Mouse (Mus musculus): Measurements from ENCODE around the gene Mapk14. TPM values are rescaled to one million over a fixed set of nuclear protein-coding genes. Genes with fewer than 3 reads are reported as not detected.
"Not testable (repeated sequence)": the region's sequence is repeated elsewhere in the genome, so short reads cannot be mapped to it uniquely, and the experiment has no call there.

Gene Mapk14
- polyA plus RNA-seq, 1 experiment: 92.2 TPM

- Histone ChIP-seq H3K36me3 (ENCODE audit: control insufficient read depth, insufficient read depth, low read length) (peaks cover 11% of the 10 kb centered on the region; the same call in 1 of the 2 replicates), H3K27me3 (replicated peaks; ENCODE audit: control insufficient read depth, insufficient read depth, low read length) (no peaks in the 10 kb centered on the region), H3K4me1 (ENCODE audit: control insufficient read depth, insufficient read depth, low read length) (peaks cover 20% of the 10 kb centered on the region), H3K27ac (ENCODE audit: insufficient read depth, low read depth, low read length) (no peak overlapping the region), H3K4me3 (ENCODE audit: insufficient read depth, low read depth, low read length) (no peak overlapping the region)
- no peak for TF ChIP-seq CTCF (conservative IDR thresholded peaks at IDR 0.05; ENCODE audit: insufficient read depth, insufficient read length, low read depth, low read length)
- no peak for TF ChIP-seq POLR2A (IDR thresholded peaks at IDR 0.05; ENCODE audit: low read depth, low read length)
- 52% methylated on average over 7 of the region's 7 CpGs for WGBS
- no peak for DNase-seq
Measured at GRCm38 (mm10) chr17:28715832-28716548, 24.9 kb downstream of the Mapk14 start.

DNA sequence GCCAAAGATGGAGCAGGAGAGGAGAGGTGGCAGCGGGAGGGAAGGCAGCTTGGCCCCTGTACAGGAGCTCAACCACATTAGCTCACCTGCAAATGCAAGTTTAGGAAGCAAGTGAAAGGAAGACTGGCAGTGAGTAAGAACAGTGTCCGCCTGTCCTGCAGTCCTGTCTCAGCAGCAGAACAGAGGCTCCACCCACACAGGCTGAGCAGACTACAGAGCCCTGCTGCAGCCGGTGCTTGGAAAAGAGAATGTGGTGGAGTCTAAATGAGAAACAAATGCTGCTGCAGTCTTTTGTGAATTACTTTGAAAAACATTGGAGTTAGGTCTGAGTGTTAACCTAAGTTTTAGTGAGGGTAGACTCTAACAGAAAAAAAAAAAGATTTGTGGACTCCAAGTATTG is 26.4 kb downstream of the Mapk14 start:
- no peak for TF ChIP-seq POLR2A (IDR thresholded peaks at IDR 0.05; ENCODE audit: low read depth, low read length)
- no peak for TF ChIP-seq CTCF (conservative IDR thresholded peaks at IDR 0.05; ENCODE audit: insufficient read depth, insufficient read length, low read depth, low read length)
- peaks cover 11% of the 10 kb centered on the region; the same call in 1 of the 2 replicates for H3K36me3 ChIP-seq (ENCODE audit: control insufficient read depth, insufficient read depth, low read length)
- H3K27me3 ChIP-seq (replicated peaks; ENCODE audit: control insufficient read depth, insufficient read depth, low read length): no peaks in the 10 kb centered on the region
- 72% methylated on average over 3 of the region's 3 CpGs for WGBS
- no peak overlapping the region for H3K27ac ChIP-seq (ENCODE audit: insufficient read depth, low read depth, low read length)
- no peak for DNase-seq
- peaks cover 9% of the 10 kb centered on the region for H3K4me1 ChIP-seq (ENCODE audit: control insufficient read depth, insufficient read depth, low read length)
- H3K4me3 ChIP-seq (ENCODE audit: insufficient read depth, low read depth, low read length): no peak overlapping the region

- H3K4me1 ChIP-seq (ENCODE audit: control insufficient read depth, insufficient read depth, low read length): no peaks in the 10 kb centered on the region
- 89% methylated on average over 4 of the region's 4 CpGs for WGBS
- no peak within 1 kb of the TSS for H3K4me3 ChIP-seq (ENCODE audit: insufficient read depth, low read depth, low read length)
- peaks cover 16% of the 10 kb centered on the region for H3K36me3 ChIP-seq (ENCODE audit: control insufficient read depth, insufficient read depth, low read length)
- DNase-seq: no peak
- no peaks in the 10 kb centered on the region for H3K27me3 ChIP-seq (replicated peaks; ENCODE audit: control insufficient read depth, insufficient read depth, low read length)
- TF ChIP-seq CTCF (conservative IDR thresholded peaks at IDR 0.05; ENCODE audit: insufficient read depth, insufficient read length, low read depth, low read length) (no peak), POLR2A (IDR thresholded peaks at IDR 0.05; ENCODE audit: low read depth, low read length) (no peak)
- H3K27ac ChIP-seq (ENCODE audit: insufficient read depth, low read depth, low read length): no peak within 1 kb of the TSS
Measured at GRCm38 (mm10) chr17:28725783-28726182, 34.7 kb downstream of the Mapk14 start, which contains the start of gene AC170998.1. TSS of gene AC170998.1 (plus strand) at chr17:28726083.

DNA sequence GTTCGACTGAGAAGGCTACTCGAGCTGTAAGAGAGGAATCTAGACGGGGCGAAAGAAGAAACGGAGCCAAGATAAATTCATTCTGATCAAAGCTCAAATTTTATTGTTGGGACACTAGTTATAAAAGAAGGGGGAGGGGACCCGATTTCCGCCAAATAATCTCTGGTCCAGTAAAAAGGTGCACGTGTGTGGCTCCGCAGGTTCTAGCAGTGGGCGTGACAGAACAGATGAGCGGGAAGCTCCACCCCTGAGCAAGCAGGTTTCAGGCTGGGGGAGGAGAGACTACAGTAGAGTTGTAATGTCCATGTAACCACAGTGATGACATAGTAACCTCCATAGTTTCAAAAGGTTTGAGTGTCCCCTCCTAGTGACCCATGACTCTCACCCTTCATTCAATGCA is 36.4 kb downstream of the Mapk14 start:
- H3K27ac ChIP-seq (ENCODE audit: insufficient read depth, low read depth, low read length); H3K27me3 ChIP-seq (replicated peaks; ENCODE audit: control insufficient read depth, insufficient read depth, low read length); H3K4me1 ChIP-seq (ENCODE audit: control insufficient read depth, insufficient read depth, low read length); H3K4me3 ChIP-seq (ENCODE audit: insufficient read depth, low read depth, low read length): not testable (repeated sequence)
- H3K36me3 ChIP-seq (ENCODE audit: control insufficient read depth, insufficient read depth, low read length): peaks cover 16% of the 10 kb centered on the region
- WGBS: 81% methylated on average over 11 of the region's 11 CpGs
- DNase-seq: peak; percentile 70

DNA sequence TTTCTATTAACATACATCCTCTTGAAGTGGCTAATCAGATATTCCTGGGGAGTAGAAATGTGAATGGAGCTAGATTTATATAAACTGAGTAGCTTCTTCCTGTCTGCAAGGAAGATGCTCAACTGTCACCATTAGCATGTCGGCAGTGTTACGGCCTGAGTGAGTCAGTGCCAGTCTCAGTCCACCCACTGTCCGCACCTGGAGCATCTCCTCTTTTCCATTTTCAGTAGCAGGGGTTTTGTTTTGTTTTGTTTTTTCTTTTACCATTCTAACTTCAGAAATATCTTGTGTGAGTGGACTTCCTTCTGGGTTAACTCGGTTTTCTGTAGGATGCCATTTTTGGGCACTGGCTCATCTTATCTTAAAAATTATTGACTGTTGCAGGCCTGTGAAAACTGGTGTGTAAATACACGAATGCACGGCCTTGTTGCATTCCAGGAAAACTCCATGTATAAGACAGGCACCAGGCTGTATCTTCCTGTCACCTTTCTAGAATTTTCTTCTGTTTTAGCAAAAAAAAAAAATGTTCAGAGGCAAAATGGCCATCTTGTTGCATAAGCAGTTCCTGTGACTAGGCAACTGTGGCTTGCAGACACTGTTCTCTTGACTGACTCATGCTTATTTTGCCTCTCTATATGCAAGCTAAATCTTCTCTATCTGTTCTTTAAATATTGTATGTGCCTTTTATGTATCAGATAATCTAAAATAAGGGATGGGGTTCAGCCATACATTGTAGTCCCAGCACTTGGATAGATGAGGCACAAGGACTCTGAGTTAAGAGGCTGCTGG is 44.4 kb downstream of the Mapk14 start:
- Histone ChIP-seq H3K4me1 (ENCODE audit: control insufficient read depth, insufficient read depth, low read length) (no peaks in the 10 kb centered on the region), H3K27me3 (replicated peaks; ENCODE audit: control insufficient read depth, insufficient read depth, low read length) (no peaks in the 10 kb centered on the region), H3K36me3 (ENCODE audit: control insufficient read depth, insufficient read depth, low read length) (no peaks in the 10 kb centered on the region), H3K27ac (ENCODE audit: insufficient read depth, low read depth, low read length) (no peak overlapping the region), H3K4me3 (ENCODE audit: insufficient read depth, low read depth, low read length) (no peak overlapping the region)
- no peak for DNase-seq
- WGBS: 90% methylated on average over 6 of the region's 6 CpGs
- TF ChIP-seq CTCF (conservative IDR thresholded peaks at IDR 0.05; ENCODE audit: insufficient read depth, insufficient read length, low read depth, low read length) (no peak), POLR2A (IDR thresholded peaks at IDR 0.05; ENCODE audit: low read depth, low read length) (no peak)

GRCm38 (mm10) chr17:28736486-28736885 is 45.4 kb downstream of the Mapk14 start:
- Histone ChIP-seq H3K4me1 (ENCODE audit: control insufficient read depth, insufficient read depth, low read length) (no peaks in the 10 kb centered on the region), H3K27ac (ENCODE audit: insufficient read depth, low read depth, low read length) (no peak overlapping the region), H3K4me3 (ENCODE audit: insufficient read depth, low read depth, low read length) (no peak overlapping the region), H3K36me3 (ENCODE audit: control insufficient read depth, insufficient read depth, low read length) (no peaks in the 10 kb centered on the region), H3K27me3 (replicated peaks; ENCODE audit: control insufficient read depth, insufficient read depth, low read length) (no peaks in the 10 kb centered on the region)
- no peak for DNase-seq
- no peak for TF ChIP-seq CTCF (conservative IDR thresholded peaks at IDR 0.05; ENCODE audit: insufficient read depth, insufficient read length, low read depth, low read length)
- no peak for TF ChIP-seq POLR2A (IDR thresholded peaks at IDR 0.05; ENCODE audit: low read depth, low read length)
- 80% methylated on average over 4 of the region's 4 CpGs for WGBS

DNA sequence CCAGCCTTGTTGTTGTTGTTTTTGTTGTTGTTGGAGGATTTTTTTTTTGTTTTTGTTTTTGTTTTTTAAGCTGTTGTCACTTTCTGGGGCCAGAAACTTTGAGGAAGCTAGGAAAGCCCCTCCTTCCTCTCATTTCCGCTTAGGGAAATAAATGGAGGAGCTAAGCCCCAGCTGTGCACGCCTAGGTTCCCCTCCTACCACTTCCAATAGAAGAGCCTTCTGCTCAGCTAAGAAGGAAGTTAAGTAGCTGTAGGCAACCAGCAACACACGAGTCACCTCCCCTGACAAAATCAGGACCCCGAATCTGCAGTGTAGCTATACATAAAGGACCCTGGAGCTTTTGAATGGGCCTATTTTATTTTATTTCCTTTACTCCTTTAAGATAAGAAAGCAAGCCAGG is 46.8 kb downstream of the Mapk14 start:
- no peak overlapping the region for H3K4me3 ChIP-seq (ENCODE audit: insufficient read depth, low read depth, low read length)
- H3K27me3 ChIP-seq (replicated peaks; ENCODE audit: control insufficient read depth, insufficient read depth, low read length): no peaks in the 10 kb centered on the region
- H3K4me1 ChIP-seq (ENCODE audit: control insufficient read depth, insufficient read depth, low read length): peaks cover 5% of the 10 kb centered on the region
- TF ChIP-seq POLR2A (IDR thresholded peaks at IDR 0.05; ENCODE audit: low read depth, low read length) (no peak), CTCF (conservative IDR thresholded peaks at IDR 0.05; ENCODE audit: insufficient read depth, insufficient read length, low read depth, low read length) (no peak)
- H3K27ac ChIP-seq (ENCODE audit: insufficient read depth, low read depth, low read length): no peak overlapping the region
- H3K36me3 ChIP-seq (ENCODE audit: control insufficient read depth, insufficient read depth, low read length): no peaks in the 10 kb centered on the region
- 90% methylated on average over 4 of the region's 4 CpGs for WGBS
- no peak for DNase-seq

All from kidney, adult 2 months (tissue).